Mouse (Mus musculus) right cerebral cortex, postnatal 10 days (tissue): ENCODE results near the gene Csrnp2.

Experiments used
- DNase-seq, 2 experiments: peaks; one replicate each; pipeline ENCODE4 v3.0.0; 2021; ENCODE audit warnings: low spot score in 2 of 2

Gene Csrnp2

DNA sequence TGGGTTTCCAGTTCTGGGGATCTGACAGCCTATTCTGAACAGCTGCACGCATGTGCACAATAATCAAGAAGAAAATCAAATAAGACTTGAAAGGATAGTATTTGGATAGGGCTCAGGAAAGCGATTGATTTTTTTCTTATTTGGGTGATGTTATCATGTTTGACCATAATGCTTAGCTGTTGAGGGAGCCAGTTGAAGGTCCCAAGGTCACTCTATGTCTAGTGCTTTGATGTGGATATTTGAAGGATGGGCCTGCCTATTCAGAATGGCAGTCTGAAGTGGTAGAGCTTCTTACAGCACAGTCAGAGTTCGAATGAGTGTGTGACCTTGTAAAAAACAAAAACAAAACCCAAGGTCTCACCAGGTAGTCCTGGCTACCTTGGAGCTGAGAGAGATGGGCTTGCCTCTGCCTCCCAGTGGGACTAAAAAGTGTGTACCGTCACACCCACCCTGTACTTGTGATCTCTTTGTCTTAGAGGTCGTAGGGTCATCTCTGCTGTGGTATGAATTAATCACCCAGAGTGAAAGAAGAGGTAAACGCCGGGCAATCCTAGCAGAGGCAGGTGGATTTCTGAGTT, 21.3 kb downstream of the Csrnp2 start:
- DNase-seq = no peak

DNA sequence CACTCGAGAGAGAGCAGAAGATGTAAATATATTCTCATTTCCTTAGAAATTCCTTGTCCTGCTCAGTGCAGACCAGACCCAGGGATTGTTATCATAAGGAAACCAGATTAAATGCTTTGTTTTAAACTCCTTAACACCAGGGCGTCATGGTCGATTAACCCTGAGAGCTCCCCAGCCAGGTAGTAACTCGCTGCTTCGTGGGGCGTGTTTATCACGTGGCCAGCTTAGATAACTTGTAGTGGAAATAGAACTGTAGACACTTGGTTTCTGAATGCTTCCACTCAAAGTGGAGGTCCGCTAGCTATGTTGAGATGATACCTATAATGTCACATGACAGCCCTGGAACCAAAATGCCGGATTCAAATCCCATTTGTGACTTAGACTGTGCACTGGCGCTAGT, 25.3 kb downstream of the Csrnp2 start:
- no peak for DNase-seq

DNA sequence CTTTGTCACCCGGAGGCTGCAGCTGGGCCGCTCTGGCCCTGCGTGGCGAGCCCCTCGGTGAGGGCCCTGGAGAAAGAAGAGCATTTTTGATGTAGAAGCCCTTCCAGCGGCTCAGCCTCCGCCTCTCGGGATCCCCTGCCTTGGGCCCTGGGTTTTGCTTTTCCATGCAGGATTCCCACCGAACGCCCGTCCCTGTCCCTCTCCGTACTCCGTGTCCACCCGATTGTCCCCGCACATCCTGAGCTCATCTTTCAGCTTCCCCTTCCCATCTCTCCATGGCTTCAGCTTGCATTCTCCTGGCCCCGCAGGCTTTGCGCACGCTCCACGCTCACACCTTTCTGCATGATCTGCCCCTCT, 26.1 kb downstream of the Csrnp2 start:
- DNase-seq = no peak

DNA sequence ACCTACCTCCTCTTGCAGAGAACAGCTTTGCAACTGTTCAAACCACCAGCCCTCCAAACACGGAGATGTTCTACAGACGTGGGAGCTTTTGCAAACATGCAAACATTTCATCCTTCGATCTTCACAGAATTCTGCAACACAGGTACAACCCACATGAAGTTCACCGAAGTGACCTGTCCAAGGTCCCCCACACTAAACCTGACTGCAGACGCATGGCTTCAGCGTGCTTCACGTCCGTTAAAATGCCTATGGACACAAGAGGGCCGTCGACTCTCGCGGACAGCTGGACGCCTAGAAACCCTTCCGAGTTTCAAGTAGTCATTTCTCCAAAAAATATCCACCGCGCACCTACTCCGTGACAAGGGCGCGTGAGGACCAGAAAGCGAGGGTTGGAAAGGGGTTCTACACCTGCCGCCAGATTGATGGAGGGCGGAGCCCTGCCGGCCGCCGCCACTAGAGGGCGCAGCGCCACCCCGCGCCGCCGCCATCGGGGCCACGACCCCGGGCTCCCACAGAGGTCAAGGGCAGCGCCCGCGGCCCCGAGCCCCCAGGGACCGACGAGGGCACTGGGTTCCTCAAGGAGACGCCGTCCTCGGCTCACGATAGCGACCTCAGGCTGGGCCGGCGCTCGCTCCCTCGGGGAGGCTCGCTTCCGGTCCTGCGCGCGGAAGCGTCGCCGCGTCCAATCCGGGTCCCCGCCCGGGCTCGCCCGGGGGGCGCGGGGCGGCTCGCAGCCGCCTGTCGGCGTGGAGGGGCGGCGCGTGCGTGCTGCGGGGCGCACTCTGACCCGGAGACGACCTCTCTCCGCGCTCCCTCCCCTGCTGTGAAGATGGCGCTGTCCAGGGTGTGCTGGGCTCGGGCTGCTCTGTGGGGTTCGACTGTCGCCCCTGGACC, 26.7 kb downstream of the Csrnp2 start, which contains the start of gene Letmd1:
Gene Letmd1, plus strand, starts transcription at position 729 of the 894 bp plus-strand sequence.
- peak; percentile 93 to 95 for DNase-seq

DNA sequence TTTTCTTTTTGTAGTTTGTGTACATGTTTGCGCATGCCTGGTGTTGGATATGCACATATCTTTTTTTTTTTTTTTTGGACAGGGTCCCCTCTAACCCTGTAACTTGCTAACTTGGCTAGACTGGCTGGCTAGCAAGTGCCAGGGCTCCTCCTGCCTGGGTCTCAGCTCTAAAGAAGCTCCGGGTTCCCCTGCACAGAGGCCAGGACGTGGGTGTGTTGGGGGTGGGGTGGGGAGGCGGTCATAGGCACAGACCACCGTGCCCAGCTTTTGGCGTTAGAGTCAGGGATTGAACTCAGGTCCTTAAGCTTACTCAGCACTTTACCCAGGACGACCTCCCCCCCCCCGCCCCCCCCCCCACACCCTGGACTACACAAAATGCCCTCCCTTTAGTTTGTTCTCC, 27.6 kb downstream of the Csrnp2 start:
- no peak for DNase-seq

DNA sequence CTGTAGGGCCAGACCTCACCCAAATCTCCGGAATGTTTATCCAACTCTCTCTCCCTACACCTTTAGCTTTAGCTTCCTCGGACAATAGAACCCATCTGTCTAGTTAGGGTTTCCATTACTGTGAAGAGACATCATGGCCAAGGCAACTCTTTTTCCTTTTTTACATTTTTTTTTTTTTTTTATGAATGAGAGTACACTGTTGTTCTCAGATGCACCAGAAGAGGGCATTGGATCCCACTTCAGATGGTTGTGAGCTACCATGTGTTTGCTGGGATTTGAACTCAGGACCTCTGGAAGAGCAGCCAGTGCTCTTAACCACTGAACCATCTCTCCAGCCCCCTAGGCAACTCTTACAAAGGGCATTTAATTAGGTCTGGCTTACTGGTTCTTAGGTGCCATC, 29.9 kb downstream of the Csrnp2 start:
- DNase-seq = no peak

DNA sequence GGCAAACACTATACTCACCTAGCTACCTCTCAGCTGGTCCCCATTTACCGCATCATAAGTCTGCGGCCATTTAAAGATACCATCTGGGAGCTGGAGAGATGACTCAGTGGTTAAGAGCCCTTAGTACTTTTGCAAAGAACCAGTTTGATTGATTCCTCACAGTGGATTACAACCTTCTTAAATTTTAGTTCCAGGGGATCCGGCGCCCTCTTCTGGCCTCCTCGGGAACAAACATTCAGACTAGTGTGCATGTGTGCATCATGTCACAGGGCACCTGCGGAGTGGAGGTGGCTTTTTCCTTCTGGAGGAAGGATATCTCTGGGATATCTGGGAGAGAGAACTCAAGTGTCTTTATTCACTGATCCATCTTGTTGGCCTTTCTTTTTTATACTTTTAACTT, 31.6 kb downstream of the Csrnp2 start:
- peak; percentile 80 to 81 for DNase-seq

DNA sequence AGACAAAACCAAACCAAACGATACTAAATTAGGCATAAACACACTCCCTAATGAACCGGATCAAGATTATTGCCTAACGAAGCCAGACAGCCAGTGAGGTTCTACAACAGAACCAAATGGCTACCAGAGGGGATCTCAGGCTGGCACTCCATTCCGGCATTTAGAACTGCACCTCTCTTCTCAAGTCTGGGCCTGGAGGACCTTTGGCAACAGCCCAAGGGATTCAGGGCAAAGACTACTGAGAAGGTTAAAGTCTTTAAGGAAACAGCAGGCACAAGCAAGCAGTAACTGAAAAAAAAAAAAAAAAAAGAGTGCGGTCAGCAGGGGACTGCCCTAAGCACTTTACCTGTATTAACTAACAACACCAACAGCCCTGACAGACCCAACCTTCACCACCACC, 33.2 kb downstream of the Csrnp2 start:
- no peak for DNase-seq

DNA sequence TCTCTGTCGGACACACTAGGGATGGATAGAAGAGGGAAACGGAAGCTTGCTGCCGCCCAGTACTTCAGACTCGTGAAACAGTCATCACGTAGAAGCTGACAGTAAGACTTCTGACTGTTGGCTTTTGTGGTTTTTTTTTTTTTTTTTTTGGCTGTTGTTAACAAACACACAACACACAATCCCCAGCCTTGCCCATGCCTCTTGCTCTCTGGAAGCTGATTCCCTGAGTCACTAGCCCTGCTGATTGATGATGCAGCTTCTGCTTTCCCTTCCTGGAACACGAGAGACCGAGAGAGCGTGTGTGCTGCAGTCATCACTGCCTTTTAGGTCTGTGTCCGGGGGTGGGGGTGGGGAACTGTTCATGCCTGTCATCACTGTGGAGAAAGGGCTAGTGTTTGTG, 33.6 kb downstream of the Csrnp2 start:
- DNase-seq = no peak

DNA sequence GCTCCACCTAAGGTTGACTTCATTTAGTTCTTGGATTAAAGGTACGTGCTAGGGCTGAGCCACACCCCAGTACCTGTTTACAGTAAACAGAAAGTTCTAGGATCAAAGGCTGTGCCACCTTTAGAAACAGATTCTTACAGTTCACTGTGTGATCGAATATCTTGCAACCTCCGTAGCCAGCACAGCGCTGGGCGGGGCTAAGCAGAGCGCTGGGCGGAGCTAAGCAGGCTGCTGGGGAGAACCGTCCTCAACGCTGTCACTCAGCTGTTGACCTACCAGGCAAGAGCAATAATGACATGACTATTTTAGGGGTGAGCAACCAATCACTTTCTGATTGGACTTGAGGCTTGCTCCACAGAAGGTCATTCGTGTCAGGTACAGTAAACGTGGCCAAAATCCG, 34.3 kb downstream of the Csrnp2 start:
- DNase-seq = no peak

DNA sequence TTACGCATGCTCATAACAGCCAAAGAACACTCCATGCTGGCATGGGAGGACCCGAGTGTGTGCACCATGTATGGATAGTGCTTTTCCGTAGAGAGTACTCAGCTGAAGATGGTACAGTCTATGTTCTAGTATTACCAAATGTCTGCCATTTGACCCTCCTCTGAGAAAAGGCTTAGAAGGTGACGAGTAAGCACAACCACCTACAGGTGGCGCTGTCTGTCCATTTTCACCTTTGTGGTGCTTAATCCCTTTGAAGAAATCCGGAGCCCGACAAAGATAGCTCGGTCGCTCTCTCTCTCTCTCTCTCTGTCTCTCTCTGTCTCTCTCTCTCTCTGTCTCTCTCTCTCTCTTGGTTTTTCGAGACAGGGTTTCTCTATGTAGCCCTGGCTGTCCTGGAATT, 37.2 kb downstream of the Csrnp2 start:
- peak in 1 of 2 experiments; percentile 61 for DNase-seq

DNA sequence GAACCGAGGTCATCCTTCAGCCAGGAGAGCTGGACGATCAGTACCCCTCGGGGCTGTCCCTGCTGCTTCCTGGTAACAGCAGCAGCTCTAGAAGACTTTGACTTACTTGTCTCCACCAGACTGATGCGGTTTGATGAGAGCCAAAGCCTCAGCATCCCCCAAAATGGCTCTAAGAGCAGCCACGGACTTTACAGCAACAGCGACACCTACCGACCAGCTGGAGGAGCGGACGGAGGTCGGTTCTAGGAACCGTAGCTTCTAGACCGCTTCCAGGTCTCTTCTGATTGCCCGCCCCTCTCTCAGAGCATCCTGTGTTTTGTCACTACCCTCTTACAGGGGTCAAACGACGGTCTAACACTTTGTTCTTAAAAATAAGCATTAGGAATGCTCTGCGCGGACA, 37.9 kb downstream of the Csrnp2 start:
- DNase-seq = peak; percentile 74 to 82

DNA sequence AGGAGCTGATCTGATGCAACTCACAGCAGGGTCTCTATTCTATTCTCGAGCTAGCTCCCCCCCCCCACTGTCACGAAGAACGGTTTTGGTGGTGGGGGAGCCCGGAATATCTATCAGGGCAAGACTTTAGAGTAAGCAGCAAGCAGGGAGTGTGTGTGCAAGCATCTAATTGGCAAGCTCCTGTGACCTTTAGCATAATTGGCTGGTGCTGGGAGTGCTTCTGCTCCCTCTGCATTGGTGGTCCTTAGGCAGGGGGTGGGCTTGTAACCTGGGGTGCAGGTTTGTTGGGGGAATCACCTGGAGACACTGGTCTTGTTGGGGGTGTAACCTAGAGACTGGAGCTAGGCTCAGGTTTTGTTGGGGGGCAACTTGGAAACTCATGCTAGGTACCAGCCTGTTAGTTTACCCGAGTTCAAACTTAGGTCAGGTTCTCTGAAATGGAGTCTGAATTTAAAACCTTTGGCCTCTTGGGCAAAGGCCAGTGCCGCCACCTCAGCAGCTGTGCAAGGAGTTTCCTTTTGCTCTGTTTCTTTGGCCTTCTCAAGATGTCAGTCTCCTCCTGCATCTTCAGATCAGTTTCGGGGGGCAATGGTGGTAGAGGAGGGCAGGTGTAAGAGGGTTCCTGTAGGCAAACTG, 38.8 kb downstream of the Csrnp2 start:
- DNase-seq = no peak

DNA sequence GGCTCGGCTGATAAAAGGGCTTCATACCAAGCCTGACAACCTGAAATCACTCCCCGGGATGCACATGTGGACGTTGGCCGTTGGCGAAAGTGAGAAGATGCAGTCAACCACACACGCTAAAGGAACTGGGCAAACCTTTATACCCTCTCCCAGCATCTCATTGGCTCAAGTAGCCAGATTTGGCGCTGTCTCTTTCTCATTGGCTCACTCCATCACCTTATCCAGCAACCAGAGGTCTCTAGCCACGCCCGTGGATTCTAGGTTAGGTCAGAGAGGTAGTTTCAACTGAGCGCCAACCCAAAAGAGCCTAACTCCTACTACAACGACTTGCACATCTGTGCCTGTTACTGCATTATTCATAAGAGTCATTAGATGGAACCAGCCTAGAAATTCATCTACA, 42.8 kb downstream of the Csrnp2 start:
- DNase-seq = no peak

DNA sequence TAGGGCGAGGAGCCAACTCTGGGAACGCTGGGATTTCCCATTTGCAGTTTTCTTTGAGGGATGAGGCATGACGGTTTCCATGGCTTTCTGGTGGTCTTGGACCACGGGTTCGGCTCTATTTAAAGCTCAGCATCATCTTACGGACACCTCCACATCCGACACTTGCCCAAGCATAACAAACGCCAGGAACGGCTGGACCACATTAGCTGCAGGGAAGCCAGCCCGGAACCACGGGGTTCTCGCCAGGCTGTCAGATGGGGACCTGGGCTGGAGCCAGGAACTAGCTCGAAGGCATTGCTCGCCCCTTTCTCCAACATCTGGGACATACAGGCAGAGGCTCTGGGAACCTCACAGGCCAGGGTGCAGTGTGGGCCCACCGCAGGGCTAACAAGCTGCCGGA, 44.0 kb downstream of the Csrnp2 start:
- peak; percentile 70 to 76 for DNase-seq

DNA sequence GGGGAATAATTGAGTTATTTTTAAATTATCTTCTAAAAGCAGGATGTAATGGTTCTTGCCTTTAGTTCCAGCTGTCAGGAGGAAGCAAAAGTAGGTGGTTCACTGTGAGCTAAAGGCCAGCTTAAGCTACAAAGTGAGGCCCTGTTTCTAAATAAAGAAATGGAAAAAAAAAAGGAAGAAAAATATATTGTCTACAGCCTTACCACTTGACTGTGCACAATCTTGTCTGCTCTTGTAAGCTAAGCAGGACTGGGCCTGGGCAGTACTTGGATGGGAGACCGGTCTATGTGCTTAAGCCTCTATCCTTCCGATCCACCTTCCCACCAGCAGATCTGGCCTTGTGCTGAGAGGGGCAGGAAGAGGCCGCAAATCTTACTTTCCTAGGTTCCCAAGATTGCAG, 45.8 kb downstream of the Csrnp2 start:
- DNase-seq = no peak

DNA sequence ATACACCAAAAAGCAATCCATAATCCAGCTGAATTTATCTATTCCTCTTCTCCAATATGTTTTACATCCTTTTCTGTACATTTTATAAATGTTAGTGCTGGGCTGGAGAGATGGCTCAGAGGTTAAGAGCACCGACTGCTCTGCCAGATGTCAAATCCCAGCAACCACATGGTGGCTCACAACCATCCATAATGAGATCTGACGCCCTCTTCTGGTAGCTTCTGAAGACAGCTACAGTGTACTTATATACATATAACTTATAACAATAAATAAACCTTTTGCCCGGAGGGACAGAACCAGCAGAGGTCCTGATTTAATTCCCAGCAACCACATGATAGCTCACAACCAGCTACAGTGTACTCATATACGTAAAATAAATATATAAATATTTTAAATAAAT, 46.7 kb downstream of the Csrnp2 start:
- DNase-seq = no peak

DNA sequence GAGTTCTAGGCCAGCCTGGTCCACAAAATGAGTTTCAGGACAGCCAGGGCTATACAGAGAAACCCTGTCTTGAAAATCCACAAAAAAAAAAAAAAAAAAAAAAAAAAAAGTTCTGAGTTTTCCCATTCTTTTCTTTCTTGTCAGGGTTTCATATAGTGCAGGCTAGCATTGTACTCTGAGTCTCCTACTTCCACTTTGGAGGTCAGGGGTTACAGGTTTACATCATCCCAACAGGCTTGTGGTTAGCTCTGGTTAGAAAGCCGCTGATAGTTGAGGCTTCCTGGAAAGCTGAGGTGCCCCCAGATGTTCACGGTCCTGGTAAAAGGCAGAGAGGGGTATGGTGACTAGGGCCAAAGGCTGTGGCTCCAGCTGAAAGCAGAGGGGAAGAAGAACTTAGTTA, 48.4 kb downstream of the Csrnp2 start:
- DNase-seq = no peak

DNA sequence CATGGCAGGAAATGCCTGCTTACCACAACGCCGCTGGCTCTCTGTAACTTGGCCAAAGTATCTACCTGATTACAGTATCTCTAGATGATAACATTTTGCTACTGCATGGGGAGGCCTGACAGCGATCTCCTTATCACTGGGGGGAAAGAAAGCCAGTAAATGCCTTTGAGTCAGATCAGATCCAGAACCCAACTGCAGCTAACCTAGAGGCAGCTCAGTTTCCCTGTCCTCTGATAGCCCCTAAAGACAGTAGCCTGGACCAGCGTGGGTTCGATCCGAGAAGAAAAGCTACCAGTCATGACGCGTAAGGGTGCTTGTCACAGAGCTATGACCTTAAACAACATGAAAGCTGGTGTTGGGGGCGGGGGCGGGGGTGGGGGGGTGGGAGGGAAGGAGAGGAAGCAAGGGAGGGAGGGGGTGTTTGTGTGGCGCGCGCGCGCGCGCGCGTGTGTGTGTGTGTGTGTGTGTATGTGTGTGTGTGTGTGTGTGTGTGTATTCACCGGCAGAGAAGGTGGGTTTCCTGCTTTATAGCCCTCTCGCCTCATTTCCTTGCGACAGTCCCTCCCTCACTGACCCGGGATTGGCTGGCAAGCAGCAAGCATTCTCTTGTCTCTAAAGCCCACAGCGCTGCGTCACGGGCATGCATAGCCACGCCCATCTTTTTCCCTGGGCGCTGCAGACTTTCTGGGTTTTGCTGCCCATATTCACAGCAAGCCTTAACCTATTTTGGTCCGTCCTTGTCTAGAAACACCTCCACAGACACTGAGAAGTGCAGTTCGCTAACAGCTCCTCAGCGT, 52.0 kb downstream of the Csrnp2 start:
- DNase-seq = peak; percentile 93 to 96

DNA sequence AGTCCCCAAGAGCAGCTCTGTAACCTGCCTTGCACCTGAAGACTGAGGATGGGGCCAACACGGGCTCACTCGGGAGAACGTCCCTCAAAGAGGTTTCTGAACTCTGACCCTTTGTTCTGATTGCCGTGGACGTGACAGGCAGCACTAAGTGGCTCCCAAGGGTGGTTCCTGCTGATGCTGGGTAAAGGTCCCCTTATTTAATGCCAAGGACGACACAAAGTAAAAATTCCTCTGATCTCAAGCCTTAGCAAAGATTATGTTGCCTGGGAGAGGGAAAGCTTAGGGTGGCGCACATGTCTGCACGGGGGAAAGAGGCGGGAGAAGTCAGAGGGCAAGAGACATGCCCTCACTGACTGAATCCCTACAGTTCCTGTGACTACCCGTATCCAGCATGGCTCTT, 58.8 kb downstream of the Csrnp2 start:
- no peak for DNase-seq

DNA sequence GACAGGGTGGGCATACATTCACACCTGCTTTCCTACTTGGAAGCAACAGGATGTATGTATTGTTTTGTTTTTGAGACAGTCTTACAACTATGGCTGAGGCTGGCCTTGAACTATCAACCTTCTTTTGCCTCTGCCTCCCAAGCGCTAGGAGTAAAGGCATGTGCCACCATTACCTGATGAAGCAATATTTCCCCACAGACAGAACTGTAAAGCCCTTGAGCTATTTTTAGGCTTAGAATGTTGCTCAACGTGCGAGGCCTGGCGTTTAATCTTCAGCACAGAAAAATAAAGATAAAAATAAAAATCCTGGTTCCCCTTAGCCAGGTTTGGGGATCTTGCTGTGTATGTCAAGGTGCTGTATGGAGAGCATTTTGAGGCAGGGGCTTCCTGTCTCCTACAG, 59.2 kb downstream of the Csrnp2 start:
- DNase-seq = no peak

DNA sequence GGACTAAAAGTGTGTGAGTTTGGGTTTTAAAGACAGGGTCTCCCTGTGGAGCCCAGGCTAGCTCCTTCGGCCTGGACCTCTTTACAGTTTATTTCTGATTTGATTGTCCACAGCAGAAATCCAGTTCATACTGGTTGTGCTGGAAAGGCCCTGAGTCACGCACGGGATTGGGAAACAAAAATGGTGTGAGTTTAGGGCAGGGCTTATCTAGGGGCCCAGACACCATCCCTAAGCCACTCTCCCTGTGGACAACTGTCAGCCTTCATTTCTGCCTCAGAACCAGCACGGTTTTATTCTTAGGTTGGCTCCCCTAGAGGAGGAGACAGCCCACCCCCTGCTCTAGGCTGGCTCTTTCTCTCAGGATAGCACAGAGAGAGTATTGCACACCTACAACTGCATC, 62.1 kb downstream of the Csrnp2 start:
- no peak for DNase-seq
